Mouse (Mus musculus): ENCODE results near the gene Nmnat2.

Gene Nmnat2

DNA sequence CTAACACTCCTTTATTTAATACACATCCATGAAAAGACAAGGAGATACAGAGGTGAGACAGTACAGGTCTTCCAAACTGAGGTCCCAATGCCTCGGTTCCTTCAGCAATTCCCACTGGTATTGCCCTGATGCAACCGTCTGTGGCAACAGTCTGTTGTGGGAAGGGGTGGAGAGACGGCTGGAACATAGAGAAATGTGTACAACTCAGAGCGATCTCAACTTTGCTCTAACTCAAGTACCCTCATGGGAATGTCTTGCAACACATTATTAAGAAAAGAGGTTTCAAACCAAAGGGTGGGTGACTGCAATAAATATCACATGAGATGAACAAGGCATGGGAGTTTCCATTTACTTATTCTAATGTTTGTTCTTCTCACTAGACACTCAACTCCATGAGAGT lies 168.0 kb downstream of the Nmnat2 start:
- CTCF ChIA-PET: no interaction called here

DNA sequence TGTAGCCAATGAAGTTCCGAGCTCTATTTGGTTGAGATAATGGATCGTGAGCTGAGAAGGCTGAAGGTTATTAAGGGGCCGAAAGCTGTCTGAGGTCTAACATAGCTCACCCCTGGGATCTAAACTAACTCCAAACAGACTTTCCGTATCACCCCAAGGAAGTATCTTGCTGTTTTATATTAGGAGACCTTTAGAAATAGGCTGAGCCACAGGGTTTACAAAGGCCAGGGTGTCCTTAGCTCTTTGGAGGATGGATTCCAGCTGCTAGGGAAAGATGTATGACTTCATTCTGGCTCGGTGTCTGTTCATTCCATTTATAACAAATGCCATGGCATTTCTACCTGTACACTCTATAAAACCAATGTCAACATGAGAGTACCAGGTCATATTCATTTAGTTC lies 169.7 kb downstream of the Nmnat2 start:
- CTCF ChIA-PET: interaction anchor here (0.8 kb wide), 1 partner anchor 70 kb away, joined by 3 read pairs; no protein-coding TSS in a partner anchor

DNA sequence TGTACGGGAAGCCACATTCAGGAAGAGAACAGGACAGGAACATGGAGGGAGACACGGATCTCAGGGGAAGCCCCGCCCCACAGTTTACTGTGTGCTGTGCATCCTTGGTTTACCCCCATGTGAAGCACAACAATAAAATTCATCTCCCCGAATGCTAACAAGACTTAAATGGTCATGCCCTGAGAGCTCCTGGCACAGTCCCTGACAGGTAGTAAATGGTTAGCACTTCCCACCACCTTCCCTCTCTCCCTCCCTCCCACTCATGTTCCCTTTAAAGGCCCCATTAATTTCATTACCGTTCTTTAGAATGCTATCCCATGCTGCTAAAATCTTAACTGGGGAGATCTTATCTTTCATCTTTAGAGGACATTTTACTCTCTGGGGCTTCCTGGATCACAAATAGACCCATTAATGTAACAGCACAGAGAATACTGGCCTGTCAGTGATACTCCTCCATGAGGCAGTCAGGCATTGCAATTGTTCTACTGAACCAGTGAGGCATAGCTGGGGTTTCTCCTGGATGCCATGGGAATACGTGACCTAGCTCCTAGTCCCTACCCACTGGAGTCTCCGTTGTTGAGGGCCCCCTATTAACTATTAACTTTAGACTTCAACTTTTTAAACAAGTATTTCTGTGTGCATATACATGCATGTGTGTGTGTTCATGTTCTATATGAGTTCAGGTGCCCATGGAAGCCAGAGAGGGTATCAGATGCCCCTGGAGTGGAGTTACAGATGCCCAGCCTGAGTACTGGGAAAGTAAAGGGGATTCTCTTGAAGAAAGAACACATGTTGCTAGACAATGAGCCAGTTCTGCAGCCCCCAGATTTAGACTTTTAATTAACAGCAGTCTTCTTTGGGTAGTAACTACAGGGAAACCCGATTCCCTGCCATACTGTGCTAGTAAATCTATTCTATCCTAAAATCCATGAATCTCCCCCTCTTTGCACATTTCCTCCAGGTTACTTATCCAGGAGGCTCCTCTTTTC lies 170.8 kb downstream of the Nmnat2 start:
- CTCF ChIA-PET: interaction anchor here (0.5 kb wide), 1 partner anchor 413 kb away, joined by 3 read pairs; no protein-coding TSS in a partner anchor

DNA sequence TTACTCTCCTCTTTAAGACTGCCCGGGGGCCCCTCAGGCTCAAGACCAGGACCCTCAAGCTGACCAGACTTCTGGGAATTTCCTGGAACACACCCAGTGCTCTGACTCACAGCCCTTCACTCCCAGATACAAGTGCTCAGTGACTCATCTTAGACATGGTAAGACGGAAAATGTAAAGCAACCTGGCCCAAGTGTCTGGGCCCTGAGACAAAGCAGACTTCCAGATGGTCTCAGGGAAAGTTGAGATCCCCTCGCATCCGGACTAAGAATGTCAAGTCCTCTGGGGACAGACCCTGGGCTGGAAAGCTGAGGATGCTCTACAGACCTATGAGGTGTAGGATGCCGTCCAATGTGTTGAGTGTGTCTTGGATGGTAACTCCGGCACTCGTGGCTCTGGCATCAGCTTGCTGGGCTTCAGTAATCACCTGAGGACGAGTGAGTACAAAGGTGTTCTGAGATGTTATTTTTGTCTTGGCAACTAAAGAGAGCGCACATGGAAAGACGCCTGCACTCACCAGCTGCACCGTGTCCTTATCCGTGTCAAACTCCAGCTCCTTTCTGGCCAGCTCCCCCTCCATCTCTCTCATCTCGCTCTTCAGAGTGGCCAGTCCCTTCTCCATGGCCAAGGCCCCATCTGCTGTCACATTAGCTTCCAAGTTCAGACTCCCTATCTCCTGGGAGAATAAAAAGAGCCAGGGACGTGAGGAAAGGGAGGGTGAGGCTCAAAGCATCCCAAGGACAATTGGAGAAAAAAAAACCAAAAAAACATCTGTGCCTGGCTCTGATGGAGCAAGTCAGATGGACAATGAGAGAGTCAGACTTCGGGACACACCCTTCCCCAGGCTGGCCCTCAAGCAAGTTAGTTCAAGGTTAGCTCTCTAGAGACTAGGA lies 171.9 kb downstream of the Nmnat2 start:
- CTCF ChIA-PET: no interaction called here

DNA sequence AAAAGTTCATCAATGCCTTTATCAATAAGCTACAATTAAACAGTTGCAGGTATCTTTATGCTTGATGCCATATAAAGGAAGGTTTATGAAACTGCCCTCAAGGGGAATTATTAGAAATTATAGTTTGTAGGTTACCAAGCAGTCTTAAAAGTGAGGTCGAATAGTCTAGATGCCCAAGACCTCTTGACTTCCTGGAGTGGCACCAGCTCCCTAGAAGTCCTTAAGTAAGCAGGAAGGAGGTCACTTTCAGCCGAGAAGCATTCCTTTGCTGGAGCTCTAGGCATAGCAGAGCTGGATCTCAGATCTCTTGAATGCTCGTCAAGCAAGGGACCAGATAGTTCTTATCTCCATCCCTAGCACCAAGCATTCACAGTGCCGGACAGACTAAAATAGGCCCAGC lies 172.8 kb downstream of the Nmnat2 start:
- CTCF ChIA-PET: no interaction called here

DNA sequence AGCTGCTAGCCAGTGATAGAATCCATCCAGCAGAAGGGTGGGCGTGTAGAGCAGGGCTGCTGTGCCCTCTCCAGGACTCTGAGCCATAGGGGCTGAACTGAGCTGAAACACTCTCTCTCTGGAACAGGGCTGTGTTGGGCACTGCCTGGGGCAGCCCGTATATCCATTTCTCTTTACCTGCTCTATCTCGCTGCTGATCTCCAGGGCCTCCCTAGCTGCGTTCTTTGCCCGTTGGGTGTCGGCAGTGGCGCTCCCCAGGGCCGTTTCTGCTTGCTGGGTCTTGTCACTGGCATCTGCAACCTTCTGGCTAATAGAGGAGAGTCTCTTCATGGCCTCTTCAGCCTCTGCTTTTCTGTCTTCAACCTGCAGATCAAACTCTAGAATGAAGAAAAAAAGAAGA lies 174.0 kb downstream of the Nmnat2 start:
- CTCF ChIA-PET: no interaction called here

DNA sequence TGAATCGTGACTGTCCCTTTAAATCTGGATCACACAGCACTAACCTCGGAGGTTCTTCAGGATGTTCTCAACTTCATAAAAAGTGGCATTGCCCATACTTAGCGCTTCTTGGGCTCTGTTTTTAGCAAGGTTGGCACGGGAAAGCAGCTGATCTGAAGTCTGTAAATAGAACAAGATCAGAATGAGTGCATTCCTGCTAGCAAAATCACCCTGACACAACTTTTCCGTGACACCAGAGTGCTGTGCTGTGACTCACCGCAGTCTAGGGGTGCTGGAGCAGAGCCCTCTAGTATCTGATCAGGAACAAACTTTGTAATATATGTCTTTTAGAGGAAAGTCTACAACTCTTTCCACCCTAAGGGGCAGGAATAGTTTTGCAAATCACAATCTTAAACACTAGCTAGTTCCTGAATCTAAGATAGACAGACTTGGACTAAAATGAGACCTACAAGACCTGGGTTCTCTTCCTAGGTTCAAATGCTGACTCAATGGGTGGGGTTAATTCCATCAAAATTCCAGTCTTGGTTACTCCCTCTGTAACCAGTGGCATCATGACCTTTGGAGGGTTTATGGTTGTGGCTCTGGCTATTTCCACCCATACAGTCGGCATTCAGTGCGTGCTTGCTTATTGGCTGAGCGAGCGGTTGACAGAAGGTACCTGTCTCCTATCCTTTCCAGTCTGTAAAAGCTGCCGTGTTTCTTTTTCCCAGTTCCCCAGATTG lies 175.4 kb downstream of the Nmnat2 start:
- CTCF ChIA-PET: no interaction called here

DNA sequence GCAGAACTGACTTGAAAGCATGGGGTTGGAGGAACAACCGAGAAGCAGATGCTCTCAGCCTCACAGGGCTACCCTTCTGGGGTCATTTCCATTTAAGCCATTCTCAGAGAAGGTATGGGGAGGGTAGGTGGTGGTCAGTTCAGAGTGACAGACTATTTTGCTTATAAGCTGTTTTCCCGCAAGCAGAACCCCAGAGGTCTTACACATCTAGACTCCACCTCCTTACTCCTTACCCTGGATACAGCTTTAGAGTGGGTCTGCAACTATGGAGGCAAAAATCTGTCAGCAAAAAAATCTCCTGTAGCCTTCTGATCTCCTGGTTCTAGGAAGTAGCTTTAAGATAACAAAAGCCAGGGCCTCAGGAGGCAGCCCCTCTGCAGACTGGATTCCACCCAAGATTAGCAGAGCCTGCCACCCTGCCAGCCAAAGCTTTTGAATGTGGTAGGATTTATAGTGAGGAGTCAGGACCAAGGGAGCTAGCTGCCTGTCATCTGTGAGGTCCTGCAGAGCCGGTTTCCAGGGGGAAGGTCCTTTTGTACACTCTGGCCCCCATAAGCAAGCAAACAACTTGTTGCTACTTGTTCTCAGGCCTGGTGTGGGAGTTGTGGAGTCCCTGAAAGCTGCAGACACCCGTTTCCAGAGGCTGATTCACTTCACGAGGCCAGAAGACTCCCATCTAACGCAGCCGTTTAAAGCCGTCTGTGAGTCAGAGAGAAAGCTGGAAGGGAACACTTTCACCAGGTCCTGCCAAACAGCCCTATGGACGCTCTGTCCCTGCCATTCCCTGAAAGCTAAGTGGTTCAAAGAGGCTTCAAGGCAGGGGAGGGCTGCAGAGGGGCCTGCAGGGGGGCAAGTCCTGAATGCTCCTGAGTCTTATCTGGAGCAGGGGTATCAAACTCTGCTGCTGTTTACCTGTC lies 179.3 kb downstream of the Nmnat2 start:
- CTCF ChIA-PET: no interaction called here

DNA sequence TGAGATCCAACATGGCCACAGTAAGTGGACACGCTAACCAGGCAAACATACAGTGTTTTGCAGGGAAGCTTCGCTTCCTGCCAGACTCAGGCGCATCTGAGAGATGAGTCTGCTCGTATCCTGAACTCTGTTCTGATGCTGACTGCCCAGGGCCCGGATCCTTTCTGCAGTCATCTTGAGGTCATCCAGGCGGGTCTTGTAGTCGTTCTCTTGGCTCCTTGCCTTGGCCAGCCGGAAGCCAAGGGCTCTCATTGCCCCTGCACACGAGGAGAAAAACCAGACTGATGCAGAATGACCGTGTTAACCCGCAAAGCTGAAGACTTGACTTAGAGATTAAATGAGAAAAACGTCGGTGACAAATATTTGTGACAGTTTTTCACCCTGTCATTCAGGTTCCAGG lies 181.9 kb downstream of the Nmnat2 start:
- CTCF ChIA-PET: no interaction called here

DNA sequence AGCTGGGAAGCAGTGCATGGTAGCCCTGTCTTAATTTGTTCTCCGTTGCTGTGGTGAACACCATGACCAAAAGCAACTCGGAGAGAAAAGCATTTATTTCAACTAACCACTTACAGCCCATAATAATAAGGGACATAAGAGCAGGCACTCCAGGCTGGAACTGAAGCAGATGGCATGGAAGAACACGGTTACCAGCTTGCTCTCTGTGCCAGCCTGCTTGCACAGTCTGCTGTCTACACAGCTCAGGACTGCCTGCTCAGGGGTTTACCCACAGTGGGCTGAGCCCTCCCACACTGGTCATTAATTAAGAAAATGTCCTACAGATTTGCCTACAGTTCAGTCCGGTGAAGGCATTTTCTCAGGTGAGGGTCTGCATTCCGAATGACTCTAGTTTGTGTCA lies 183.7 kb downstream of the Nmnat2 start:
- CTCF ChIA-PET: no interaction called here

DNA sequence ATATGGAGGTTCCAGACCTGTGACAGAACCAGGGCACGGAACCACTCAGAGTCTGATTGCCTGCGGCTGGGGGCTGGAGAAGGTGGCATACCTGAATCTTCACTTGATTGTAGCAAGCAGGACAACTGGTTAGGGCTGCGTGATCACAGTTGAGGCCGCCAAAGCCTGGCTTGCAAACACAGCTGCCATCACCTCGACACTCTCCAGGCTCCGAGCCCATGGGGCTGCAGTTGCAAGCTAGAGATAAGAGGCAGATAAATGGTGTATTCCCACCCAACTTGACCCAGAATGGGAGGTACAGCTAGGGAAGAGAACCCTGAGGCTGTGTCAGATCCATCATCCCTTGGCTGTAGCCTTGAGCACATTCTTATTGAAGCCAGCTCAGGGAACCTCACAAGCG lies 184.8 kb downstream of the Nmnat2 start:
- CTCF ChIA-PET: no interaction called here

DNA sequence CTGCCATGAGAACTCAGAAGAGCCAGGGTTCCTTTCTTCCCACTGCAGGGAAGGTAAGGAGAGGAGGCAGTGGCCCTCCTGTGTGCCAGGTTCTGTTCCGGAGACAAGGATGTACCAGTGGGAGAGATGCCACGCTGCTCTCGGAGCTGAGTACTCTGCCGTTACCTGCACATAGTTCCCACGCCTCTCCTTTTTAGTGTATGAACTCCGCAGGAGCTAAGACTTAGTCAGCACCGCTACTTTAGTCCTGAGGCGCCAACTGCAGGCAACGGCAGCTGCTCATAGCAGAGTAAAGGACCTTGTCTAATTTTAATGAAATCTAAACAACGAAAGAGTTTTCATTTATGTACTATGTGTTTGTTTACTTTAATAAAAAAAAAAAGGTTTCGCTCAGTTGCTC lies 185.5 kb downstream of the Nmnat2 start:
- CTCF ChIA-PET: no interaction called here

DNA sequence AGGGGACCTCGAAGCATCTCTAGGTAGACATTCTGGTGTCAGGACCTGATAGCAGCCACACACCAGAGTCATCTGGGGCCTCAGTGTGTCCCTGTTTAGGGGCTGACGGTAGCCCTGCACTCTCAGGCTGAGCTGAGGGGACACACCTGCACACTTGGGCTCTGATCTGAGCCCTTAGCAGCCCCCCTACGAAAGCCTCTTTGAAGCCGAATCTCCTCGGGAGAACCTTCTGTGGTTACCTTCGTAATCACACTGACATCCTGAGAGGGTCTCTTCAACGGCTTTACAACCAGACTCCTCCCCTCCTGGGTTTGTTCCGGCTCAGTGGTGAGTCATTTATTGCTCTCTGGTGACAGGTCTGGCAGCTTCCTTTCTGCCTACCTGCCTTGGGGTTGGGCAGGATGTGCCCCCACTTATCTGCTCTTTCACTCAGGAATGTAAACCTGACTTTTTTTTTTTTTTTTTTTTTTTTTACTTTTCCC lies 186.0 kb downstream of the Nmnat2 start:
- CTCF ChIA-PET: no interaction called here

DNA sequence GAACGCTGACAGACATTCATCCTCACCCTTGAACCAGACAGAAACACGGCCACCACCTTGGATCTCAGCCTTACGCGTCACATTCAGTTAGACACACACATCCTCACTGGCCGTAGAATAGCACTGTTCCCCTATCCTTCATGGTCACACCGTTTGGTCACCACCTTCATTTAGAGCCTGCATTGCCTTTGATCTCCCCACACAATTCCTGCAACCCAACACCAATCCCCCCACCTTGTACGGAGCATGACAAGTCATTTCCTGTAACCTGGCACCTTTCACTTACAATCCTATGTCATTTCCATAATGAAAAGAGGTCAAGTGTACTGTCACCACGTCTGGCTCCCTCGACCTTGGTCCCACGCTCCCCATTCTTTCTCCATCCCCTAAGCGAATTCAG lies 189.2 kb downstream of the Nmnat2 start:
- CTCF ChIA-PET: no interaction called here

DNA sequence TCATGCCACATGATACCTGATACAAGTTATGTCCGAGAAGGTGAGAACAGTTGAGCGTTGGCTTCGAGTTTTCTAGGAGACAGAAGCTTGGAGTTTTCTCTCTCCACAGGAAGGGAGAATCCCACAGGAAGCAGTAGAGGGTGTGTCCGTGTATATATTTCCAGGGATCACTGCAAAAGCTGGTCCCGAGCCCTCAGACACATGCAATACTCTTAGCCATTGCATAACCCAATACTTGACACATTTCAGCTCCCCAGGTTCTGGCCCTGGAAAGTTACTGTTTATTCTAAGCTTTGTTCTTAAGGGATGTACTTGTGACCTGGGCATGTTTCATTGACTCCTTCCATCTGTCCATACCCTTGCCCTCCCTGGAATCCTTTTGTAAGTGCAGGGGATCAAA lies 191.0 kb downstream of the Nmnat2 start:
- CTCF ChIA-PET: no interaction called here

DNA sequence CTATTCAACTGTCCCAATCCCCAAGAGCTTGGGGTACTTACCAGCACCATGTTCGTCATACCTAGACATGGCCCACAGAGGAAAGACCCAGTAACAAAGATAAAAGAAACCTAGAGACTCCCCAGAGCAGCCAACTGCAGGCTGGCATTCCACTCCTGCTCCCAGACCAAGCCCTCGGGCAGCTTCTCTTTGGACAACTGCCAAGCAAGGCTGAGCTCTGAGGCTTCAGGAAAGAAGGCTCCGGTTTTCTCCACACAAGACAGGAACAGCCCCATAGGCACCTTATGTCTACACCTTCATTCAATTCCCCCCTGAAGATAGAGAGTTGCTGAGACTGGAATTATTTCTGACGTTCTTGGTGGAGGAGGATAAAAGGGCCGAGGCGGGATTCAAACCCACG lies 197.8 kb downstream of the Nmnat2 start:
- CTCF ChIA-PET: no interaction called here

DNA sequence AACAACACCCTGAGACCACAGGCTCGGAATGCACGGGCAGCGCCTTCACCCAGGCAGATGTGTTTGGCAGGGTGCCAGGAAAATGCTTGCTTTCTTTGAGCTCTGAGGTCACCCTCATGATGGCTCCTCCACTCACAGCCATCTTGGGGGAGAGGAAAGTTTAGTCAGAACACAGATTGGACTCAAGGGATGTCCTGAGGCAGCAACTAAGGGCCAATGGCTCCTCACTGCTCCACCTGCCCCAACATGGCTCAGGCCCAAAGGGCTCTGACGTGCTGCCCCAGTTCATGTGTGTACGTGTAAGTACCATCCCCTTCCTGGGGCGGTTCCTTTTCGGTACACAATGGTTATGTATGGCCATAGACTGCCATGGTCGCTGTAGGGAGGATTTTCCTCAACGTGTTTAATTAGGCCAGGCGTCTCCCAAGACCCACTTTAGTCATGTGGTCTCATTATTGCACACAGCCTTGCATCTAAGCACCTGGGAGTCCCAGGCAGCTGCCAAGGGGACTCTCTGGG lies 198.9 kb downstream of the Nmnat2 start:
- CTCF ChIA-PET: no interaction called here

DNA sequence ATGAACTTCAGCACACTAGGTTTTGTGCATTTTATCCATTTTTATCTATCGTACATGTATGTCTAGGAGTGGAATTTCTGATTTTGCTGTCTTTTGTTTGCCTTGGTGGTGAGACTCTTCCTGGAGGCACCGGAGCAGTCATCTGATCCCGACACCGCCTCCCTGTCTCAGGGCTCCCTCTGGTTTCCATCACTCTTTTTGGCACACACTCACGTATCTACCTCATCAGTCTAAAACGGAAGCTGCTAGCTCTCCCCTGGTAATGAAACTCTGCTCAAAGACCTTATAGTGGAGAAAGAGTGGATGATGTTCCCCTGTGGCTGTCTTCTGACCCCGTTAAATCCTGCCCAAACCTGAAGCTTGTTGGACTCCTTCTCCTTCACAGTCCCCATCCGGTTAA lies 200.6 kb downstream of the Nmnat2 start:
- CTCF ChIA-PET: no interaction called here

DNA sequence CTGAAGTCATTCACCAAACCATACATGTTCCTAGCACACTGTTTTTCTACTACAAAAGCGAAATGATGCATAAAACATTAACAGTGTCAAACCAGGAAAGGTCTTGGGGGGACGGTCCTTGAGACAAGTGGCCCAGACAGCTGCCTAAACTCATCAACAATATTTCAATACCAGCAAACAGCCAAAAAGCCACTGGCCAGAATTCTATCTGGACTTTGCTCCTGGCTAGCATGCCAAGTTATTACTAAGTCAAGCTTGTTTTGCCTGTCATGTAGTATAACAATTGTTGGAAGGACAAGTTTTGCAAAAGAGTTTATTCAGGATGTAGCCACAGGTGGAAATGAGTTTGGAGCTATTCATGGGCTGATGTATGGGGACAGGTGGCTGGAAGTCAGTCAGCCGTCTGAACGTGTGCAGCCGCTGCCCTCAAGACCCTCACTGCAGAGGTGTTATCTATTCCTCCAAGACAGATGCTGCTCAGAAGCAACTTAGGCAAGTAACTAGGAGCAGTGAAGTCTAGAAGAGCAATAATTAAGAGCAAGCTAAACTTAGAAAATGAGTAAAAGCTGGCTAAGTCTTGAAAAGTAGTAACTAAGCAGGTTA lies 202.3 kb downstream of the Nmnat2 start:
- CTCF ChIA-PET: interaction anchor here (0.6 kb wide), 1 partner anchor 89 kb away, joined by 3 read pairs; no protein-coding TSS in a partner anchor

DNA sequence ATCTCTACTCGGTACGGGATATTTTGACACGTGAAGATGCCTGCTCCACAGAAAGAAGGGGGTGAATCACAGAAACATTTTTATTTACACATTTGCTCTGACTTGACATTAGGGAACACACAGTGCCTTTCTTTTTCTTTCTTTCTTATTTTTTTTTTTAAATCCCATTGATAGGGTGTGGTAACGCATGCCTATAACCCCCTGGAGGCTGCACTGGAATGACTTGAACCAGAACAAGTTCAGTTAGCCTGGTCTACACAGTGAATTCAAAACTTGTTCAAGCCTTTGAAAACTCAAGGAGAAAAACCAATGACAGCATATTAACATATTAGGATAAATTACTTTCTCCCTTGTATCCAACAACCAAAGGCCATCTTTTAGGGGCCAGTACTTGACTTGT lies 204.3 kb downstream of the Nmnat2 start:
- CTCF ChIA-PET: no interaction called here
